Mouse (Mus musculus): ENCODE measurements around the gene Tmc6. TPM values are rescaled to one million over a fixed set of nuclear protein-coding genes. Genes with fewer than 3 reads are reported as not detected.

Gene Tmc6
- polyA plus RNA-seq, 1 experiment, result 48.2 TPM

GRCm38 (mm10) chr11:117794035-117794551 lies 12.1 kb upstream of the Tmc6 start:
- no peak for TF ChIP-seq GATA1 (IDR thresholded peaks at IDR 0.05; ENCODE audit: low read length)

- TF ChIP-seq GATA1 (IDR thresholded peaks at IDR 0.05; ENCODE audit: low read length), result no peak
Observed at GRCm38 (mm10) chr11:117792281-117792888, 10.4 kb upstream of the Tmc6 start.

- TF ChIP-seq GATA1 (IDR thresholded peaks at IDR 0.05; ENCODE audit: low read length), result no peak
Observed at GRCm38 (mm10) chr11:117791441-117791761, 9.4 kb upstream of the Tmc6 start.

GRCm38 (mm10) chr11:117790703-117791440 lies 8.9 kb upstream of the Tmc6 start:
- no peak for TF ChIP-seq GATA1 (IDR thresholded peaks at IDR 0.05; ENCODE audit: low read length)

GRCm38 (mm10) chr11:117790286-117790685 lies 8.3 kb upstream of the Tmc6 start:
- TF ChIP-seq GATA1 (IDR thresholded peaks at IDR 0.05; ENCODE audit: low read length), result no peak

- no peak for TF ChIP-seq GATA1 (IDR thresholded peaks at IDR 0.05; ENCODE audit: low read length)
Observed at GRCm38 (mm10) chr11:117786294-117786693, 4.3 kb upstream of the Tmc6 start.

- no peak for TF ChIP-seq GATA1 (IDR thresholded peaks at IDR 0.05; ENCODE audit: low read length)
Observed at GRCm38 (mm10) chr11:117783683-117784309, 1.8 kb upstream of the Tmc6 start.

- no peak for TF ChIP-seq GATA1 (IDR thresholded peaks at IDR 0.05; ENCODE audit: low read length)
Observed at GRCm38 (mm10) chr11:117783089-117783488, 1.1 kb upstream of the Tmc6 start.

GRCm38 (mm10) chr11:117782705-117783034 lies 672 bp upstream of the Tmc6 start:
- no peak for TF ChIP-seq GATA1 (IDR thresholded peaks at IDR 0.05; ENCODE audit: low read length)

GRCm38 (mm10) chr11:117781199-117781821 lies 688 bp downstream of the Tmc6 start:
- no peak for TF ChIP-seq GATA1 (IDR thresholded peaks at IDR 0.05; ENCODE audit: low read length)

- no peak for TF ChIP-seq GATA1 (IDR thresholded peaks at IDR 0.05; ENCODE audit: low read length)
Observed at GRCm38 (mm10) chr11:117780582-117781111, 1.4 kb downstream of the Tmc6 start.

GRCm38 (mm10) chr11:117780199-117780515 lies 1.8 kb downstream of the Tmc6 start:
- no peak for TF ChIP-seq GATA1 (IDR thresholded peaks at IDR 0.05; ENCODE audit: low read length)

GRCm38 (mm10) chr11:117779434-117780198 lies 2.4 kb downstream of the Tmc6 start:
- TF ChIP-seq GATA1 (IDR thresholded peaks at IDR 0.05; ENCODE audit: low read length), result no peak

GRCm38 (mm10) chr11:117778851-117779433 lies 3.1 kb downstream of the Tmc6 start:
- no peak for TF ChIP-seq GATA1 (IDR thresholded peaks at IDR 0.05; ENCODE audit: low read length)

- TF ChIP-seq GATA1 (IDR thresholded peaks at IDR 0.05; ENCODE audit: low read length), result no peak
Observed at GRCm38 (mm10) chr11:117778031-117778430, 4.0 kb downstream of the Tmc6 start.
